Mouse (Mus musculus) spleen, adult 2 months (tissue): Measurements from ENCODE around the gene Metrn. TPM values are rescaled to one million over a fixed set of nuclear protein-coding genes. Genes with fewer than 3 reads are reported as not detected.

Experiments
- DNase-seq, 2 experiments: peaks; one replicate each; pipeline versions ENCODE4 v3.0.0 to v3.0.0-alpha.2; 2012 to 2021; ENCODE audit warnings: low spot score in 2 of 2, low read depth in 1 of 2
- H3K27ac ChIP-seq: fragments of 200-500 bp; 2 replicates; pipeline ENCODE4 v1.5.1; 2012; ENCODE audit warnings: low read length, inconsistent platforms; ENCODE audit not compliant: insufficient read depth
- H3K27me3 ChIP-seq: fragments of 200-500 bp; 2 replicates; pipeline ENCODE4 v1.6.1; 2012; ENCODE audit warnings: mild to moderate bottlenecking, moderate library complexity, low read length, inconsistent platforms; ENCODE audit not compliant: control insufficient read depth, insufficient read depth
- H3K36me3 ChIP-seq: fragments of 200-500 bp; 2 replicates; pipeline ENCODE4 v1.6.1; 2012; ENCODE audit warnings: mild to moderate bottlenecking, low read length, inconsistent platforms; ENCODE audit not compliant: control insufficient read depth, insufficient read depth
- H3K4me1 ChIP-seq: fragments of 200-500 bp; 2 replicates; pipeline ENCODE4 v1.6.1; 2011; ENCODE audit warnings: inconsistent platforms; ENCODE audit not compliant: control insufficient read depth, insufficient read depth, insufficient read length
- H3K4me3 ChIP-seq: fragments of 200-500 bp; 2 replicates; pipeline ENCODE4 v1.5.1; 2011; ENCODE audit warnings: mild to moderate bottlenecking, inconsistent platforms; ENCODE audit not compliant: insufficient read depth, insufficient read length; ENCODE audit errors: extremely low read depth
- CTCF ChIP-seq: fragments of 200-500 bp; IDR thresholded peaks from 2 replicates; pipeline ENCODE4 v1.5.1; 2011; ENCODE audit warnings: mild to moderate bottlenecking, inconsistent platforms; ENCODE audit not compliant: insufficient read depth, insufficient read length, insufficient replicate concordance; ENCODE audit errors: extremely low read depth
- POLR2A ChIP-seq: fragments of 200-500 bp; IDR thresholded peaks from 2 replicates; pipeline ENCODE4 v1.6.1; 2011; ENCODE audit warnings: low read depth, low read length, inconsistent platforms
- WGBS: fragments of 180-500 bp; shearing (Covaris S2); methylation state at CpG from one replicate; pipeline ENCODE4 v1.1.7; 2018; 5-methylcytosine and 5-hydroxymethylcytosine counted together
- polyA plus RNA-seq: library from polyadenylated mRNA; depleted of rRNA; stranded (reverse); fragments of >200 nt; gene quantifications from 2 replicates; pipeline ENCODE4 v1.2.3, GENCODE M21; 2012

The Metrn gene
- polyA plus RNA-seq, 1 experiment: 37.6 TPM

DNA sequence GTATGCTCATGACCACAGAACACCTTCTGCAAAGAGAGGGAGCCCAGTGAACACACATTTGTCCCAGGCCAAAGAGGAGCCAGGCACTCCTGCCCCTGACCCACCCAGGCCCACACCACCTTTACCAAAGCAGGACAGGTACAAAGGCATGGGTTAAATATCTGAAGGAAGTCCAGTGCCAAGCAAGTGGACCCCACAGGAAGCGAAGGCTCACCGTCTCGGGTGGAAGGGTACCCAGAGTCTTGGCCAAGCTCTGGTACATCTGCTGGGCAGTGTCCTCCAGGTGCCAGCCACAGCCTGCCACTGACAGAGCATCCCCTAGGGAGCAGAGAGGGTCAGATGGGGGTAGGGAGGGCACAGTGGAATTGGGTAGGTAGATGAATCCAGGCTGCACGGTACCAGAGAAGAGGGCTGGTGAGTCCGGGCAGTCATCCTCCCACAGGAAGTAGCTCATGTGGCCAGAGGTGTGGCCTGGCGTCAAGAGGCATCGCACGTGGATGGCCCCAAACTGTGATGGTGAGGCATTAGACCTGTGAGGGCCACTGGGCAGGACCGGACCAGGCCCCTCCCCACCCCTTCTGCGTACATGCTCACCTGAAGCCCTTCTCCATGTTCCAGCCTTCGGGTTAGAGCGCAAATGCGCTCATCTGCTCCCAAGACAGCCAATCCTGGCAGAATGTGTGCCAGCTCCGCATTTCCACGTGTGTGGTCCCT is 12.9 kb downstream of the Metrn start:
- no peak for DNase-seq
- WGBS: 78% methylated on average over 15 of the region's 15 CpGs
- Histone ChIP-seq H3K36me3 (peaks cover 29% of the 10 kb centered on the region), H3K27me3 (no peaks in the 10 kb centered on the region), H3K27ac (no peak overlapping the region), H3K4me3 (no peak overlapping the region), H3K4me1 (peaks cover 6% of the 10 kb centered on the region)
- TF ChIP-seq CTCF (no peak), POLR2A (no peak)

GRCm38 (mm10) chr17:25783086-25783485 is 13.8 kb downstream of the Metrn start:
- H3K36me3 ChIP-seq: peaks cover 29% of the 10 kb centered on the region
- DNase-seq: no peak
- no peaks in the 10 kb centered on the region for H3K27me3 ChIP-seq
- no peak overlapping the region for H3K4me3 ChIP-seq
- TF ChIP-seq POLR2A: no peak
- TF ChIP-seq CTCF: no peak
- WGBS: 89% methylated on average over 7 of the region's 7 CpGs
- no peak overlapping the region for H3K27ac ChIP-seq
- peaks cover 6% of the 10 kb centered on the region for H3K4me1 ChIP-seq

DNA sequence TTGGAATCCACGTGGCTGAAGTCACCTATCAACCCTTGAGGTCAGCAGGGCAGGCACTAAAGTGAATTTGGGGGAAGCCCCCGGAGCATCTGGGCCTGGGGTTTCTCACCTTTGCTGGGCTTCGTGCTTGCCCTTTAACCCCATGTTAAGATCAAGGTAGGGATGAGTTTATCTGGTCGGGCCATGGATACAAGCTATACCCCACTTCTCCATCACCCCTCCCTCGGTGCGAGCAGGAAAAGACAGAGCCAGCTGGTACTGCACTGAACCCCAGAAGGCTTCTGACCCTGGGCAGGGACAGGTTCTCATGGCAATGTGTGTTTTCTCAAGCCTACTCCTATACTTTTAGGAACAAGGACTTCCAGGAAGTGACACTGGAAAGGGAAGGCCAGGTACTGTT is 15.6 kb downstream of the Metrn start:
- 86% methylated on average over 6 of the region's 6 CpGs for WGBS

GRCm38 (mm10) chr17:25777948-25778347 is 19.0 kb downstream of the Metrn start:
- no peaks in the 10 kb centered on the region for H3K27me3 ChIP-seq
- DNase-seq: no peak
- H3K4me3 ChIP-seq: no peak overlapping the region
- peaks cover 5% of the 10 kb centered on the region; the same call in 1 of the 2 replicates for H3K4me1 ChIP-seq
- TF ChIP-seq CTCF (no peak), POLR2A (no peak)
- peaks cover 34% of the 10 kb centered on the region for H3K36me3 ChIP-seq
- no peak overlapping the region for H3K27ac ChIP-seq
- 94% methylated on average over 5 of the region's 5 CpGs for WGBS

More for the DNA sequence above, 15.6 kb downstream of the Metrn start:
- H3K4me3 ChIP-seq: no peak overlapping the region
- H3K27ac ChIP-seq: no peak overlapping the region
- H3K36me3 ChIP-seq: peaks cover 34% of the 10 kb centered on the region
- no peak for TF ChIP-seq POLR2A
- no peak for TF ChIP-seq CTCF
- H3K27me3 ChIP-seq: no peaks in the 10 kb centered on the region
- peaks cover 6% of the 10 kb centered on the region for H3K4me1 ChIP-seq
- DNase-seq: no peak

DNA sequence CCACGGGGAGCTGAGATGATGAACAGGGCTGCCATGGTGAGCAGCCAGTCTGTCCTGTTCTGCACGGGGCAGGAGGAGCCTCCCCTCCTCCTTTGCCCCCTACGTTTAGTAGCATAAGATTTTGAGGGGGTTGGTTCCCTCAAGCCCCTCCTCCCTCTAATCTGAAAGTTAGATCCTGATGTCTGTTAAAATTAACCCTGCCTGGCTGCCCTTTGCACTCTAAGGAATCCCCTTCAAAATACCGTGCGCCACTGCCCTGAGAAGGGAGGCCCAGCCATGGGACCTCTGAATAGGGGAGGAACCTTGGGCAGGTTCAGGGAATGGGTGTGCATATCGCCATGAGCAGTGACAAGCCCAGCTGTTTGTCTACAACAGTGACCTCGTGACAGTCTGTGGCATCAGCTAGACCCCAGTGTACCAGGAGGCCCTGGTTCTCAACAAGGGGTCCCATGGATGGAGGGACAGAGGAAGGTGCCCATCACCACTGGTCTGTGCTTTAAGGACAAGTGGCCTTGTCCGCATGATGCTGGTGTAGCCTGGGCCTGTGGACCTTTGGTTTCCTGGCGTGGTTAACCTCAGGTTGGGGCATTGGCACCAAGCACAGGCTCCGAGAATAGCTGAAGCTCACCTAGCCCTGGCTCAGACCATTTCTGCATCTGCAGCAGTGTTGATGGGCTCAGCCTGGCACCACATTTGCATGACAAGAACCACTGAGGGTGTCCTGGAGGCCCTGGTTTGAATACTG is 21.4 kb downstream of the Metrn start:
- TF ChIP-seq CTCF (no peak), POLR2A (no peak)
- no peak overlapping the region for H3K4me3 ChIP-seq
- no peak overlapping the region for H3K27ac ChIP-seq
- H3K27me3 ChIP-seq: no peaks in the 10 kb centered on the region
- no peak for DNase-seq
- peaks cover 17% of the 10 kb centered on the region for H3K36me3 ChIP-seq
- H3K4me1 ChIP-seq: peaks cover 5% of the 10 kb centered on the region; the same call in 1 of the 2 replicates
- 75% methylated on average over 10 of the region's 10 CpGs for whole genome bisulfite sequencing

- TF ChIP-seq POLR2A: peak; percentile 66
- TF ChIP-seq CTCF: peak; percentile 97
- DNase-seq: peak; percentile 94 to 95
- H3K27ac ChIP-seq: peak within 1 kb of the TSS; percentile 18; the same call in 1 of the 2 replicates
- peaks cover 6% of the 10 kb centered on the region for H3K36me3 ChIP-seq
- no peaks in the 10 kb centered on the region for H3K27me3 ChIP-seq
- peaks cover 5% of the 10 kb centered on the region; the same call in 1 of the 2 replicates for H3K4me1 ChIP-seq
- under 1% methylated on average over 37 of the region's 37 CpGs for WGBS
- H3K4me3 ChIP-seq: peak within 1 kb of the TSS; percentile 83
Observed at GRCm38 (mm10) chr17:25773549-25774120, 23.3 kb downstream of the Metrn start, which contains the start of gene Narfl. TSS of gene Narfl (plus strand) at chr17:25773776.
